Mouse (Mus musculus): ENCODE results near the gene Jade3. TPM values are rescaled to one million over a fixed set of nuclear protein-coding genes. Genes with fewer than 3 reads are reported as not detected.
"Not testable (repeated sequence)": the region's sequence is repeated elsewhere in the genome, so short reads cannot be mapped to it uniquely, and the experiment has no call there.

The Jade3 gene
- total RNA-seq (2021), result 1 to 10 TPM; 6.6 to 6.9 TPM

DNA sequence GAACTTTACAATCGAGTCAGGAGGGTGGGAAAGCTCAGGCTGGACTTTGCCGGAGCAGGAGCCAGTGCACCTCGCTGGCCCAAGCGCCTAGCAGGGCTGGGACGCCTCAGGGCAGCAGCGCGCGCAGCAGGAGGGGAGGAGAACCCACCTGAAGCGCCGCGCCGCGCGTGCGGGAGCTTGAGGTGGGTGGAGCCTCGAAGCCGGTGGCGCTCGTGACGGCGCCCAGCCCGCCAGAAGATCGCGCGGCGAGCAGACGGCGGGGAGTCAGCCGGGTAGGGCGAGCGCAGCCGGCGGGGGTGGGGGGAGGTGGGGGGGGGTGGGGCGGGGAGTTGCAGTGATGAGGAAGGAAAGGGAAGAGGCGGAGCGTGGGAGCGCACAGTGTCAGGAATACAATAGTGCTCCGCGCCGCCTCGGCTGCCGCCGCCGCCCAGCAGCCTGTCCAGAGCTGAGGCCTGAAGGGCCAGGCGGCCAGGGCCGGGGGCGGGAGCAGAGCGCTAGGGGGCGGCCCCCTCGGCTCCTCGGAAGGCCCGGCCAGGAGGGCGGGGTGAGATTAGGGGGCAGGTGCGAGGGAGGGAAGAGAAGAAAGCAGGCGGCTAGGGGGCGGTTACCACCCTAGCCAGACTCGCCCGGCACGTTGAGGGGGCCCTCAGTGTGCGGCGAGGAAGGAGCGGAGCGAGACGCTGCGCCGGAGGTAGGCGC lies at the start of gene Jade3:
Gene Jade3 (plus strand): TSS at position 549 of the 699 bp plus-strand sequence.
- peak; percentile 40 for DNase-seq (ENCODE audit: extremely low spot score in 1 of 2, low spot score in 1 of 2)

DNA sequence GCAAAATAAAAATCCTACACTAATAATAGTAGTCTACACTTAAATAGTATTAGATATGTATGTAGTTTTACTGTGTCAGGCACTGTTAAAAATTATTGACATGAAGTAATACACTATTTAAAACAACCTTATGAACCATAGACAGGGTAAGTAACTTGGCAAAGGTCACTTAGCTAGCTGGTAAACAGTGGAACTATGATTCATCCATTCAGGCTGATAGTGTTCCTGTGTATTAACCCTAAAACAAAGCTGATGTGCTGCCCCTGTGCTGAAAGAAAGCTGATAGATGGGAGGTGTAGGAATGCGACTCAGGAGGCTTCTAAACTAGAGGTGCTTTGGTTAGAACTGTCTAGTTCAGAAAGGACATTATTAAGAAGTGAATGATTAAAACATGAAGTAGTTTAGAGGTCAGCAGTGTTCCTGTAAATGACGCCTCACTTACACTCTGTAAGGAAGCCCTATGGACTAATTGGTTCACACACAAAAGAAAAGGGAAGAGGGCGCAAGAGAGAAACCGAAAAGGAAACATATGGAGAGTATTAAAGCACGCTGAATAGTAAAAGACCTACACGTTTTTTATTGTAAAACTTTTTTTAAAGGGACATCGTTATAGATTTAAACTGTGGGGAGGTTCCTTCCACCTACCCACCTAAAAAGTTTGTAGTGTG lies 46.0 kb upstream of the Jade3 start:
- DNase-seq (ENCODE audit: extremely low spot score in 1 of 2, low spot score in 1 of 2), result no peak

DNA sequence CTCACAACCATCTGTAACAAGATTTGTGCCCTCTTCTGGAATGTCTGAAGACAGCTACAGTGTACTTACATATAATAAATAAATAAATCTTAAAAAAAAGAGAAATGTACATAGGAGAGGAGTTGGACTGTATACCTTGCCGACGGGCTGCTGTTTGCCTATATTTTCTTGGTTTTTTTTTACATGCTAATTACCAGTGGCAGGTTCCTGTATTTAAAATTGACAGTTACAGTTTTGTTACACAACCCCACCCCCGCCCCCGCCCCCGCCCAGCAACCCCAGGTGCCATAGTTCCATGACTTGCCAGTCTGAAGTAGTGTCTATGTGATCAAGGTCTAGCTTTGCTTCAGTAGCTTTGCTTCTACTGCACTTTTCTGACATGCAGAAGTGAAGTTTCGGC lies 43.2 kb upstream of the Jade3 start:
- no peak for DNase-seq (ENCODE audit: extremely low spot score in 1 of 2, low spot score in 1 of 2)

DNA sequence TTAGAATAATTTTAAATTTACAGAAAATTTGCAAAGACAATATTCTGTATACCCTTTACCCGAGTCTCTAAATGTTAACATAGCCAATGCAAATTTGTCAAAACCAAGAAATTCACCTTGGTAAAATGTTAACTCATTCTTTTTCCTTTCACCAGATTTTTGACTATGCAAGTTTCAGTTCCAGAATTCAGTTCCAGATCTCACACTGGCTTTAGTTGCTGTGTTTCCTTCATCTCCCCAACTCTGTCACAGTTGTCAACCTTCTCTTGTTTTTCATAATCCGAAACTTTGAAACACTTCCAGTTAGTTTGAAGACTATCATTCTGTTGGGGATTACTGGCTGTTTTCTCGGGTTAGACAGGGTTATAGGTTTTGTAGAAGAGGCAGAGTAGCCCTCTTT lies 38.5 kb upstream of the Jade3 start:
- DNase-seq (ENCODE audit: extremely low spot score in 1 of 2, low spot score in 1 of 2), result no peak

DNA sequence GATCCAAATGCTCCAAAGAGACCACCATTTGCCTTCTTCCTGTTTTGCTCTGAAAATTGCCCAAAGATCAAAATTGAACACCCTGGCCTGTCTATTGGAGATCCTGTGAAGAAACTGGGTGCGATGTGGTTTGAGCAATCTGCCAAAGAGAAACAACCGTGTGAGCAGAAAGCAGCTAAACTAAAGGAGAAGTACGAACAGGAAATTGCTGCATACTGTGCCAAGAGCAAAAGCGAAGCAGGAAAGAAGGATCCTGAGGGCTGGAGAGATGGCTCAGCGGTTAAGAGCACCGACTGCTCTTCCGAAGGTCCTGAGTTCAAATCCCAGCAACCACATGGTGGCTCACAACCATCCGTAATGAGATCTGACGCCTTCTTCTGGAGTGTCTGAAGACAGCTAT lies 33.5 kb upstream of the Jade3 start:
- DNase-seq (ENCODE audit: extremely low spot score in 1 of 2, low spot score in 1 of 2), result not testable (repeated sequence)

DNA sequence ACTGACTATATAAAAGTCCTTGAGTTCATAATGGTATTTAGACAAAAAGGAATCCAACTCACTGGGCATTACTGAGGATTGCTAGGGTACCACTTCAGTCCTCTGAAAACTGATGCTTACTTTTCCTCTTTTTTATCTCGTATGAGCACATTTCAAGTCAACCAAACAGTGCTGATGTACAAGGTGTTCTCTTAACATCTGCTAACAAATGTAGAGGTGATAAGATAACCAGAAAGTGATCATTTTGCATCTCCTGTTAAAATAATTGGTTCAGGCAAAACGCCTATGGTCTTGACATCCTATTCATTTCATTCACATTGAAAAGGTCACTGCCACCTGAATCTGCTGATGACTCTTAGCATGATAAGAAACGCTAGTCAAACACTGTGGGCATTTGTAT lies 32.5 kb upstream of the Jade3 start:
- DNase-seq (ENCODE audit: extremely low spot score in 1 of 2, low spot score in 1 of 2), result no peak

DNA sequence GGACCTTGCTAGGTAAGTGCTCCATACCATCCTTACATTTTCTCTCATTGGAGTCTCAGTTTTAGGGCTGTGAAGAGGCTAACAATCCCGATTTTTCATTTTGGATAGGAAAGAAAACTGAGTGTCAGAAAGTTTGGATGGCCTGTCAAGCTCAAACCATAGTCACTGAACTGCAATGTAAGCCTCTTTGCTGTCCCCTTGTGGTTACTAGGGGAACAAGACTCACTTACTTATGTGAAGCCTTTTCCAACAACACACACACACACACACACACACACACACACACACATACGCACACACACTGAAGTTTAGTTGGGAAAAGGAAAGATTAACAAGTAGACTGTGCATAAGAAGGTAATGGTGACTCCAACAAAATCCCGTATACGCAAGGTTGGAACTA lies 21.4 kb upstream of the Jade3 start:
- DNase-seq (ENCODE audit: extremely low spot score in 1 of 2, low spot score in 1 of 2), result no peak

DNA sequence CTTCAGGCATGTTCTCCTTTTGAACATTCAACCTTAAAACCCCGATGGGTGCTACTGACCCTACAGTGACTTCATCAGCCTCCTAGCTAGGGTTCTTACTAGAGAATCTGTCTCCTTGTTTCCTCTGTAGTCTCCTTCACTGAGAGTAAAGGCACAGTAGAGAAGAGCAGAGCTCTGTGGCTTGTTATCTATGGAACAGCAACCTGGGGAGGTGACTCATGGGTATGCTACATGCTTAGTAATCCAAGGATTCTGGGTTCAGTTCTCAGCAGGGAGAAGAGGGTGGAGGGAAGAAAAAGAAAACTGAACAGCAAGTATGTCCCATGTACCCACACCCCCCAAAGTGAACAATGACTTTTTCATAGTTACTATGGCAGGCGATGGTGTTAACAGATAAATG lies 18.6 kb upstream of the Jade3 start:
- no peak for DNase-seq (ENCODE audit: extremely low spot score in 1 of 2, low spot score in 1 of 2)

DNA sequence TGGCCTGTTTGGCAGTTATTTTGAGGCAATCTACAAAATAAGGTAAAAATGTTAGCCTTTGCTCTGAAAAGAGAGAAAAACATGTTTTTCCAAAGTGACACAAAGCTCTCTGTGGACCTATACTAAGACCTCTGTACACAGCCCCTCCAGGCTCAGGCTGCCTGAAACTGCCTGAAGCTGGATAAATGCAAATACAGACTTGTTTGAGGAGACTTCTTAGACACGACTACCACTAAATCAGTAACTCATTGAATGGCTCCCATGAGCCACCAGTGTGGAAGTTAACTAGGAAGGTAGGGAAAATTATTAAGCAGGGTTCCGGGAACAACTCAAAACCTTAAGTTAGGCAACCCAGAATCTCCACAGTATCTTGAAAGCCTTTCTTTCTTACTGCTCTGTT lies 17.8 kb upstream of the Jade3 start:
- no peak for DNase-seq (ENCODE audit: extremely low spot score in 1 of 2, low spot score in 1 of 2)

DNA sequence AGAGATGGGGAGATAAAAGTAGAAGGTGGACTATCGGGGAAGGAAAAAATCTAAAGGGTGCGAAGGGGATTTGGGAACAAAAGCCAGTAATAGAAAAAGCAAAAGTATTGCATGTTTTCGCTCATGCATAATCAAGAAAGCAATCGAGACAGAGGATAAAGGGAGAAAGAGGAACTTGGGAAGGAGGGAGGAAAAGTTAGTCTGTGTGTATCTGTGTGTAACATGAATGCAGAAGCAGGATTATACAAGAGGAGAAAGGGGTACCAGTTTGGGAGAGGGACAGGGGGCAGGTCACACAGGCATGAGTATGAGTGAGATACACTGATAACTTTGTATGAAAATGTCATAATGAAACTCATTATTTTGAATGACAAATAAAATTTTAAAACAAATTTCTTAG lies 14.1 kb upstream of the Jade3 start:
- DNase-seq (ENCODE audit: extremely low spot score in 1 of 2, low spot score in 1 of 2), result no peak

DNA sequence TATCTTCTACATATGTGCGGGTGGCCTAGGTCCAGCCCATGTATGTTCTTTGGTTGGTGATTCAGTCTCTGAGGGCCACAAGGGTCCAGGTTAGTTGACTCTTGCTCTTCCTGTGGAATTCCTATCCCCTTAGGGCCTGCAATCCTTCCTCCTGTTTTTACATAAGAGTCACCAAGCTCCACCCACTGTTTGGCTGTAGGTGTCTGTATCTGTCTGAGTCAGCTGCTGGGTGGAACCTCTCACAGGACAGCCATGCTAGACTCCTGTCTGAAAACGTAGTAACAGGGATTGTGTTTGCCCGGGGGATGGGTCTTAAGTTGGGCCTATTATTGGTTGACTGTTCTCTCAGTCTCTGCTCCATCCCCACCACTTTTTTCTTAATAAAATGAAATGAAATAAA lies 13.3 kb upstream of the Jade3 start:
- DNase-seq (ENCODE audit: extremely low spot score in 1 of 2, low spot score in 1 of 2), result no peak

DNA sequence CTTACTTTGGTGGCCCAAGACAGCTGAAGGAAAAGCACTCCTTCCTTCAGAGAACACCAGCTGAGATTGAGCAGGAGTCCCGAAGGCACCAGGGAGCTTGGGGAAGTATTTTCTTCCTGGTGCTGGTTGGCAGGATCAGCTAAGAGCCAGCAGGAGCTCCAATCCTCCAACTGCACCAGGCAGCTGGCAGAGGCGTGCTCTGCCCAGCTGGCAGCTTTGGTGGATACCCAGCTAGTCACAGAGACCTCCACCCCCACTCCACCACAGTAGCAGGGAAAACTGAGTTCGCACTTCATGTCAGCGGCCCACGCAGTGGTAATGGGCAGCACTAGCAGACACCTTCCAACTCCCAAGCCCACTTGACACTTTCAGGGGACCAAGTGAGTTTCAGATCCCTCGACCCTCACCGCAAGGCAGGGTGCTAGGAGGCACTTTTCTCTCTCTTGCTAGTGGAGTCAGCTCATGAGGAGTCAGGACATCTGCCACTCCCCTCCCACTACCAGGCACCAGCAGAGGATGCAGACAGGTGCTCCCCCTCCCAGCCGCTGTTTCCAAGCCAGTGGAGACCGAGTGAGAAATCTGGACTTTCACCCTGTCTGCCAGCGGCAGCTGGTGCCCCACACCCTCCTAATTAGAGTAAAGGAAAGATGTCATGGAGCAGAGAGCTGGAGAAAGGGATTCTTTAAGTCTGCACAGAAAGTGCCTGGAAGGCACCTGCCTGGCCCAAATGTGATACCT lies 10.4 kb upstream of the Jade3 start:
- peak; percentile 9 to 21 for DNase-seq (ENCODE audit: extremely low spot score in 1 of 2, low spot score in 1 of 2)

DNA sequence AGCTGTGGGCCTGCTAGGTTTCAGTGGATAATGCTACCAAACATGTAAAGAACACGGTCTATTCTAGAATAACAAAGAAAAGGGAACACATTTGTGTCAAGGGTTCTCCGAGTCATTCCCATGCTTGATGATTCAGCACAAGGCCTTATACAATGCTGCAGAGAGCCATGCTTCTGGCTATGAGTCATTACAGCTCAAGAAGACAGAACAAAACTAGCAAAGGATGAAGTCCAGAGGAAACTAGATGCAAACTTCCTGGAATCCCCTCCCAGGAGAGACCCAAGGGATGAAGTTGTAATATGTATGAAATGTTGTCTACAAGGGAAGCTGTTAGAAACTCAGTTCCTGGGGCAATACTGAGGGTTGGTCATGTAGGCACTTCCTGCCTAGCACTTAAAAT lies 7.0 kb upstream of the Jade3 start:
- no peak for DNase-seq (ENCODE audit: extremely low spot score in 1 of 2, low spot score in 1 of 2)

DNA sequence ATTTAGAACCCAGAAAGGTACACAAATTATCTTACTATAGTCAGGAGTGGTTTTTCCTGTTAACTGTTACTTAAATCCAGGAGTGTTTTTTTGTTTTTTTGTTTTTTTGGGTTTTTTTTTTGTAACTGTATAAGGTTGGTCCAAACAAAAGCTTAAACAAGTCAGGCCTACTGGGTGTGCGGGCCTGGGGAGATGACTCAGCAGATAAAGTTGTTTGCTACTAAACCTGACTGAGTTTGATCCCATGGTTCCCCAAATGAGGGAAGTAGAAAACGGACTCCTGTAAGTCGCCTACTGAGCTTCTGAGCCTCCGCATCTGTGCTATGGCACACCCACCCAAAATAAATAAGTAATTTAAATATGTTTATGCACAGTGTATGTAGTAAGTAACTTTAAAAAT lies 6.0 kb upstream of the Jade3 start:
- DNase-seq (ENCODE audit: extremely low spot score in 1 of 2, low spot score in 1 of 2), result no peak

DNA sequence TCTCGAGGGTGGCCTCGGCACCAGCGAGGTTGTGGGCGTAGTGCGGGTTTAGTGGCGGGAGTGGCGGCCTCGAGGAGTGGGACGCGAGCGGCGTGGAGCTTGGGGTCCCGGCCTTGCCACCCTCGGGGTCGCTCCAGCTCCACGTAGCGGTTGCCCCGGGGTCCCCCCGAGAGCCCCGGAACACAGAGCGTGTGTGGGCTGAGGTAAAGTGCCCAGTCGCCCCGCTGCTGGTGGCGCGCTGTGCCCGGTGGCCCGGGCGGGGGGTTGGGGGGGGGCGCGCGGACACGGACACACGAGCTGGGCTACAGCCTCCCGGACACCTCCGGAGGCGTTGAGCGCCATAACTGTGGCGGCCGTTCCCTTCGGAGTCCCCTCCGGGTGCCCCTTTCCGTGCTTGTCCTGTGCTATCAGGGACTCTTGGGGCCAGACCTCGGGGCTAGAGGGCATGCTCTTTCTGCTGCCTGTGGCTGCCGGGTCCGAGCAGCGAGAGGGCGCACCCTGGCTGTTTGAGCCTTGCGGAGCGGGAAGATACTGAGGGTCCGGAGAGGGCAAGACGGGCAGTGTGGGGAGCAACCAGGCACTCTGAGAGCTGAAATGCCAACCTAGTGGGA lies 456 bp downstream of the Jade3 start:
- DNase-seq (ENCODE audit: extremely low spot score in 1 of 2, low spot score in 1 of 2), result peak in 1 of 2 experiments; percentile 8

DNA sequence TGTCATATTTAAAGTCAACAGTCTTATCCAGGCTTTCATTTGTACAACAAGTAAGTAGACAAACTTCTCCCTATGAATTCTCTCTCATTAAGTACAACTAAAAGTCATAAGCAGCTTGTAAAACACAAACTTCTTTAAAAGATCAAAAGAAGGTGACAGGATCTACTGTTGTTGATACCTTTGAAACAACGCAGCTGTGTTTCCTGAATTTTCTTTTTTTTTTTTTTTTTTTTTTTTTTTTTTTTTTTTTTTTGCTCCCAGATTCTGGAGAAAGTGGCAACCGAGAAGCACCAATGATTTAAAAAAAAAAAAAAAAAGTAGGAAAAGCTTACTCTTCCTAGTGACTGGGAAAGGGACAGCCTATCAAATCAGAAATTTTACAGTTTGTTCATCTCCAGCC lies 57.7 kb downstream of the Jade3 start:
- DNase-seq (ENCODE audit: extremely low spot score in 1 of 2, low spot score in 1 of 2), result no peak

DNA sequence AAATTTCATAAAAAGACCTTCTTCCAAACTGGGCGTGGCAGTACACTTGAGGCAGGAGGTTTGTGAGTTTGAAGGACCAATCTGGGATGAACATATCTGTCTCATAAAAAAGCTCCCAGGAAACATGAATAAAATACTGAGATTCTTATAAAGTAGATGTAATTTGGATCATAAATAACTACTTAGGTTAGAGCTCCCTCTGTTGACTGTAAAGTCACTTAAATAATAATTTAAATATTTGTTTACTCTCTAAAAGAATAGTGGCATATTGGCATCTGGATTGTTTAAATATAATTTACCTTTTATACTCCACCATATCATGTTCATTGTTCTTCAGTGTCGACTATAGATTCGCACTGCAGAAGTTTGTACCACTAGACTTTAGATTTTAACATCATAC lies 72.2 kb downstream of the Jade3 start:
- no peak for DNase-seq (ENCODE audit: extremely low spot score in 1 of 2, low spot score in 1 of 2)

DNA sequence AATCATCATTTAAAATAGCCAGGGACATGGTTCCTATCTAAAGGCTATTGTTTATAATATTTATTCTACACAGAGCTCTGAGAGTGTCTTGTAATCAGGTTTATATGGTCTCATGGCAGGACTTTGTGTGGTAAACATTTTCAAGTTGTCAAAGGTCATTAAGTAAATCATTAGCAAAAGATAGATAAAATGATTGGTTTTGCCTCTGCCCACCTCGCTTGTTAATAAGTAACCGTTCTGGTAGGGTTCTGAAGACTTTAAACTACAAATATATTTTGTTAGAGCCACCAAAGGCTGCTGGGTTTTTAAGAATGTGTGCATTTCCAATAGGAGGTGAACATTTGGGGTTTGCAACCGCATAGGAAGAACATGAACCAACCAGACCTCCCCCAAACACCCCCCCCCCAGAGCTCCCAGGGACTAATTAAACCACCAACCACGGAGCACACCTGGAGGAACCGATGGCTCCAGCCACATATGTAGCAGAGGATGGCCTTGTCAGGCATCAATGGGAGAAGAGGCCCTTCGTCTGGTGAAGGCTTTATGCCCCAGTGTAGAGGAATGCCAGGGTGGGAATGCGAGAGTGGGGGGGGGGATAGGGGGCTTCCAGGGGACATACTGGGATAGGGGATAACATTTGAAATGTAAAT lies 94.9 kb downstream of the Jade3 start:
- no peak for DNase-seq (ENCODE audit: extremely low spot score in 1 of 2, low spot score in 1 of 2)

DNA sequence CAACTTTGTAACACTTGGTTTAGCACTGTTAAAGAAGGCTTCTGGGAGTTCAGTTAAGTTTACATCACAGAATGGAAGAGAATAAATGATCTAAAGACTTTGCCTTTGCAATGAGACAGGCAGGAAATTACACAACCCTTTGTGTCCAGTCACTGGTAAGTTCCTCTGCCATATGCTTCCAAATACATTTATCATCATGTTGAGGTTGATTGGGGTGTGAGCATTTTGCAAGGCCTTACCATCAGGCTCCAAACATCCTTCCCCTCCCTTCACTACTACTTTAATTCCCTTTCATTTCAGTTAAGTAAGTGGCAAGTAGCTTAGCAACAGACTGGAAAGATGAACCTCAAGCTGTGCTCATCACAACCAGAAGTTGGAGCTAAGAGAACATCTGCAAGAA lies 96.1 kb downstream of the Jade3 start:
- no peak for DNase-seq (ENCODE audit: extremely low spot score in 1 of 2, low spot score in 1 of 2)

DNA sequence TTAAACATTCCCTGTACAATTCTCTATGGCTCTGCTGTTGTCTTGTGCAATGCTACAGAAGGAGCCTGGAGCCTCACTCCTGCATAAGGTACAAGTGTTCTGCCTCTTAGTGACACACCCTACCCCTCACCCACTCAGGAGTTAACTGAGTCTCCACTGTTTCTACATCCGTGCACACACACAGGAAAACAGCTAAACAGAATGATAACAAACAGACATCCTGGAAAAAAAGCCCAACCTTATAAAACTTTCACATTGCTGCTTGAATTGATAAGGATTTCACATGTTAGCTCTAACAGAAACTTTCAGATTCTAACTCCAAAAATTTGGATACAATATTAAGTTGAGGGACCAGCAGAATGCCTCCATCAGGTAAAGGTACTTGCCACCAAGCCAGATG lies 107.1 kb downstream of the Jade3 start:
- no peak for DNase-seq (ENCODE audit: extremely low spot score in 1 of 2, low spot score in 1 of 2)

DNA sequence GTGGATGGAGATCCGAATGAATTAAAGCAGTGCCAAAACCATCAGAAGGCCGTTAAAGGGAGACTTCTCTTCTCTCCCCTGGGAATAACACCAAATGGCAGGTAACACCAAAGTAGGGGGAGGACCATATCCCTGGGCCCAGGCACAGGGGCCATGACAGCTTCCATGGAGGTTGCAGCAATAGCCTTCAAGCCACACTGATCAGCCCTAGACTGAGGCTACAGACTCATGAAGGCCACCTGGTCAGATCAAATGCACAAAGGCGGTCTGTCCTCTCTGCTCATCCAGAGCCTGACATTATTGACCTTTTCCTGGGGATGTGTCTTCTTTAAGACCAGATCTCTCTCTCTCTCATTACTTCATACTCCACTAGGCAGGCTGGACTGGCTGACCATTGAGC lies 118.4 kb downstream of the Jade3 start:
- no peak for DNase-seq (ENCODE audit: extremely low spot score in 1 of 2, low spot score in 1 of 2)
